Mouse (Mus musculus) Patski (cell line): ENCODE results near the gene Gm49321. TPM values are rescaled to one million over a fixed set of nuclear protein-coding genes. Genes with fewer than 3 reads are reported as not detected.

Experiments
- ATAC-seq: fragments of 100-300 bp; one replicate; pipeline ENCODE4 v1.8.0; 2021
- CTCF ChIA-PET: fragments of 350-600 bp; sonication (Branson Sonifier 250); formaldehyde crosslinking; loops from one replicate; lab custom pipeline; 2022; ENCODE audit warnings: inconsistent platforms; lab: Charles Lee
- POLR2A ChIA-PET: fragments of 350-600 bp; sonication (Branson Sonifier 250); formaldehyde crosslinking; loops from one replicate; lab custom pipeline; 2022; ENCODE audit warnings: antibody characterized with exemption, inconsistent platforms; lab: Charles Lee
- DNase-seq: peaks from one replicate; pipeline ENCODE4 v3.0.0-alpha.2; 2011; ENCODE audit warnings: low read depth, low spot score
- H3K27me3 ChIP-seq: fragments of 371-371 bp; one replicate; pipeline ENCODE4 v1.5.1; 2021
- CTCF ChIP-seq: fragments of 100-300 bp; IDR thresholded peaks from one replicate; pipeline ENCODE4 v1.5.1; 2021
- in situ Hi-C: fragments of 300-500 bp; cut with MboI; formaldehyde crosslinking; loops from 3 replicates; pipeline ENCODE4 v1.11.1; 2018; ENCODE audit warnings: low pct_unique_long_range_greater_than_20kb, mixed read lengths
- polyA plus RNA-seq: library from polyadenylated mRNA; unstranded; gene quantifications from one replicate; pipeline ENCODE4 v1.2.3, GENCODE M21; 2021

The Gm49321 gene
- polyA plus RNA-seq, 1 experiment from 2014 or later = 8.7 TPM

GRCm38 (mm10) chr12:73934528-73934927 is 2.9 kb upstream of the Gm49321 start:
- no peak for TF ChIP-seq CTCF
- no peak for DNase-seq
- ChIA-PET CTCF (interaction anchor here (1.0 to 1.7 kb wide), 2 partner anchors 9 to 10 kb away, joined by 3 to 7 read pairs; no protein-coding TSS in a partner anchor), POLR2A (no interaction called here)
- H3K27me3 ChIP-seq = no peaks in the 10 kb centered on the region
- no peak for ATAC-seq
- in situ Hi-C loops = loop anchor here (5.0 kb wide), 1 partner anchor 227 kb away; no protein-coding TSS in a partner anchor

- ATAC-seq (no peak), DNase-seq (no peak)
- ChIA-PET CTCF (interaction anchor here (0.8 kb wide), 1 partner anchor 231 kb away, joined by 3 read pairs; no protein-coding TSS in a partner anchor), POLR2A (interaction anchor here (0.8 kb wide), 1 partner anchor 11 kb away, joined by 6 read pairs; no protein-coding TSS in a partner anchor)
- TF ChIP-seq CTCF = no peak
- no peaks in the 10 kb centered on the region for H3K27me3 ChIP-seq
- in situ Hi-C loops = no loop called here
Observed at GRCm38 (mm10) chr12:73939542-73939941, 2.1 kb downstream of the Gm49321 start.

- DNase-seq = no peak
- no peaks in the 10 kb centered on the region for H3K27me3 ChIP-seq
- TF ChIP-seq CTCF = no peak
- in situ Hi-C loops = no loop called here
- ATAC-seq = peak; percentile 20
- ChIA-PET CTCF (interaction anchor here (0.9 to 2.4 kb wide), 2 partner anchors 12 to 16 kb away, joined by 3 to 8 read pairs; no protein-coding TSS in a partner anchor), POLR2A (no interaction called here)
Observed at GRCm38 (mm10) chr12:73948415-73948814, 11.0 kb downstream of the Gm49321 start.

GRCm38 (mm10) chr12:73949318-73950058 is 12.0 kb downstream of the Gm49321 start:
- ChIA-PET CTCF (interaction anchor here (2.4 kb wide), 1 partner anchor 18 kb away, joined by 8 read pairs; no protein-coding TSS in a partner anchor), POLR2A (no interaction called here)
- H3K27me3 ChIP-seq = no peaks in the 10 kb centered on the region
- no peak for DNase-seq
- TF ChIP-seq CTCF = no peak
- no peak for ATAC-seq
- in situ Hi-C loops = no loop called here

- CTCF ChIA-PET = interaction anchor here (0.7 to 1.3 kb wide), 2 partner anchors 10 to 21 kb away, joined by 3 read pairs; no protein-coding TSS in a partner anchor
- ATAC-seq = no peak
Observed at GRCm38 (mm10) chr12:73952879-73953278, 15.4 kb downstream of the Gm49321 start.

GRCm38 (mm10) chr12:73953420-73954186 is 16.1 kb downstream of the Gm49321 start:
- ATAC-seq (no peak), DNase-seq (no peak)
- POLR2A ChIA-PET = no interaction called here
- no peak for TF ChIP-seq CTCF
- in situ Hi-C loops = no loop called here
- CTCF ChIA-PET = interaction anchor here (0.7 to 1.3 kb wide), 2 partner anchors 11 to 20 kb away, joined by 3 read pairs; no protein-coding TSS in a partner anchor
- H3K27me3 ChIP-seq = no peaks in the 10 kb centered on the region

More at GRCm38 (mm10) chr12:73952879-73953278, 15.4 kb downstream of the Gm49321 start:
- no peaks in the 10 kb centered on the region for H3K27me3 ChIP-seq
- DNase-seq = no peak
- in situ Hi-C loops = no loop called here
- no peak for TF ChIP-seq CTCF
- POLR2A ChIA-PET = no interaction called here

- in situ Hi-C loops = no loop called here
- CTCF ChIA-PET = no interaction called here
- no peak for DNase-seq
- no peaks in the 10 kb centered on the region for H3K27me3 ChIP-seq
- peak; percentile 52 for ATAC-seq
- TF ChIP-seq CTCF = no peak
- POLR2A ChIA-PET = no interaction called here
Observed at GRCm38 (mm10) chr12:73954785-73955184, 17.3 kb downstream of the Gm49321 start.

- ATAC-seq = no peak
- CTCF ChIA-PET = no interaction called here
- DNase-seq = no peak
- H3K27me3 ChIP-seq = no peaks in the 10 kb centered on the region
- TF ChIP-seq CTCF = no peak
- in situ Hi-C loops = no loop called here
- POLR2A ChIA-PET = no interaction called here
Observed at GRCm38 (mm10) chr12:73957676-73958075, 20.2 kb downstream of the Gm49321 start.

GRCm38 (mm10) chr12:73958830-73959229 is 21.4 kb downstream of the Gm49321 start:
- in situ Hi-C loops = no loop called here
- TF ChIP-seq CTCF = no peak
- CTCF ChIA-PET = no interaction called here
- DNase-seq = no peak
- no peaks in the 10 kb centered on the region for H3K27me3 ChIP-seq
- no peak for ATAC-seq
- POLR2A ChIA-PET = interaction anchor here (0.6 kb wide), 2 partner anchors 13 to 277 kb away, joined by 7 read pairs; no protein-coding TSS in a partner anchor
